Mouse (Mus musculus) lung, postnatal 10 days (tissue): ENCODE measurements around the gene Rere.
"Not testable (repeated sequence)": the region's sequence is repeated elsewhere in the genome, so short reads cannot be mapped to it uniquely, and the experiment has no call there.

Experiments used
- DNase-seq: peaks from one replicate; pipeline ENCODE4 v3.0.0; 2021

Rere gene

GRCm38 (mm10) chr4:150257252-150258204, 23.9 kb upstream of the Rere start:
- DNase-seq: peak; percentile 93

DNA sequence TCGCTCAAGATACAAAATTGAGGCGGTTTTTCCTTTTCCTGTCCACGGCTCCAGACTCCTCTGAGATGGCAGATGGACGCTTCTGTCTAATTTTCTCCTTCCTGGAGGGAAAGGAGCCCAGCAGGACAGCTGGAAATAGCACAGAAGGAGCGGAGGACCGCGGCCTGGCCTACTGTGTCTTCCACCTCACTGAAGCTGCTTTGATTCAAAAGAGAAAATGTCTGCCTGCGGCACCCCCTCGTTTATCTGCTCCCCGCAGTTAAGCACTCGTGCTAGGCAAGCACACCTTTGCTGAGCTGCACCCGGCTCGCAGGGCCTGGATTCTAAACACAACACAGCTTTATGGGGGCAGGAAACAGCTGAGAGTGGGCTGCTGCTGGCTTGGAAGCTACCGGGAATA, 23.1 kb upstream of the Rere start:
- no peak for DNase-seq

DNA sequence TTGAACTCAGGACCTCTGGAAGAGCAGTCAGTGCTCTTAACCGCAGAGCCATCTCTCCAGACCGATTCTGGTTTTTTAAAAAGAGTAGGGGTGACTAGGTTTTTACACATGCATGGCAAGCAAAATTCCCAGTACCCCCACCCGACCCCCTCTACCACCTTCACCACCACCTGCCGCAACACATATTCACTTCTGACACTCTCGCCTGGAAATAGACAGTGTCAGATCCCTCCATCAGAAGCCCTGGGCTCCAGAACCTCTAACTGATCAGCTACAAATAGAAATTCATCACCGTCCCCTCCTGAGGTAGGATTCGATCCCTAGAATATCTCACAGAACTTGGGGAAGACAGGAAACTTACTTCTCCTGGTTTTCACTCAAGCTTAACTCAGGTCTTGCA, 21.9 kb upstream of the Rere start:
- DNase-seq: no peak

- DNase-seq: no peak
Observed at GRCm38 (mm10) chr4:150260111-150260510, 21.3 kb upstream of the Rere start.

GRCm38 (mm10) chr4:150260745-150261144, 20.7 kb upstream of the Rere start:
- no peak for DNase-seq

GRCm38 (mm10) chr4:150262301-150262700, 19.1 kb upstream of the Rere start:
- DNase-seq: no peak

GRCm38 (mm10) chr4:150264903-150265302, 16.5 kb upstream of the Rere start:
- DNase-seq: peak; percentile 60

- no peak for DNase-seq
Observed at GRCm38 (mm10) chr4:150265471-150265870, 16.0 kb upstream of the Rere start.

DNA sequence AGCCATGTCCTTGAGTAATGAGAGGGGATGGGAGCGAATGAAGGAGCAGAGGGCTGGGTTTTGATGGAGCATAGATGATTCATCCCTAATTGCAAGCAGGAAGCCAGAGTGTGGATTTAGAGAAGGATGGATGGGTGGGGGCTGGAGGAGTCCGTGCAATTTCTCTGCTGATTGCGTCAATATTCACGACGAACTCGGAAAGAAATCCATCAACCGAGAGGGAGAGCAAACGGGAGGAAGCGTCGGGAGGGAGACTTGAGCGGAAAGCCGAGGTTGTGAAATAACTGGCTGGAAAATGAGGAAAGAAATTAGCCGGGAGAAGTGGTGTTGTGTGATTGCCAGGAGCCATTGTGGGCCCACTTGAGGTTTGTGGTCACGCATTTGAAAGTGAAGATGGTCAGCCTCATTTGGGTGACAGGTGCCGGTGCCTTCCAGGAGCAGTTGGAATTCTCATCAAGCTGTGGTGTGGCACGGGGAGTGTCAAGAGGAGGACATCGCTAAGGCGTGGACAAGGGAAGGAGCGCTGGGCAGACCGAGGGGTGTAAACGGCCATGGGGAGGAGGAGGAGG, 14.7 kb upstream of the Rere start:
- DNase-seq: peak; percentile 65

DNA sequence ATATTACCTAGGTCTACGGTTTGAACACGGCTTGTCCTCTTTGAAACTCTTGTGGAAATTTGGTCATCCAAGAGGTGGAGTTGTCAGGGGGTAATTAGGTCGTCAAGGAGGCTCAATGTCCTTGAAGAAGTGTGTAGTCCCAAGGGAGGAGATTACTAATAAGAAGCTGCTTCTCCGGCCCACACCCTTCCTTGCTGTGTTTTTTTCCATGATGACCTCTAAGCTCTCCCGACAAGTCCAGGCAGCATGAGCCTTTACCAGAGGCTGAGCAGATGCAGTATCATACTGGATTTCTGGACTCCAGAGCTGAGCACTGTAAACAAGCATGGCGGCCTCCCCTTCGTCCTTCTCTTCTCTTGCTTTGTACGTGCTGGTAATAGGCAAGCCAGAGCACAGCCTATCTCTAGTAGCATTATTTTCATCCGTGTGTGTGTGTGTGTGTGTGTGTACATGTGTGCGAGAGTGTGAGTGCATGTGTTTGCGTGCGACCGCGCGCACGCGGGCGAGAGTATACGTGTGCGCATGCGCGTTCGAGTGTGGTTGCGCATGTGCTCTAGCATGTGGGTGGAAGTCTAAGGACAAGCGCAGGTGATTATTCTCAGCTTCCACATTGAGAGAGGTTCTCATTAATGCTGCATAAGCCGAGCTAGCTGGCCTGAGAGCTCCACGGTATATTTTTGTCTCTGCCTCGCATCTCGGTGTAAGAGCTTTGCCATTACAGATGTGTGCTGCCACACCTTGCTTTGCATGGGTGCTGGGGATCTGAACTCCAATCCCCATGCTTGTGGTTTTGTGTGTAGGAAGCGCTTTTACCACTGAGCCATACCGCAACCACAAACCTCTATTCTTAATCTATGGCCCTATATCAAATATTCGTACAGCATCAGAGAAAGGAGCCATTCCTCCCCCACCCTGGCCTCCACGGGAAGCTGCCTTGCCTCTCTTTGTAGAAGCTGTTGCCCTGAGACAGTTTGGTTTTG, 12.5 kb upstream of the Rere start:
- no peak for DNase-seq

DNA sequence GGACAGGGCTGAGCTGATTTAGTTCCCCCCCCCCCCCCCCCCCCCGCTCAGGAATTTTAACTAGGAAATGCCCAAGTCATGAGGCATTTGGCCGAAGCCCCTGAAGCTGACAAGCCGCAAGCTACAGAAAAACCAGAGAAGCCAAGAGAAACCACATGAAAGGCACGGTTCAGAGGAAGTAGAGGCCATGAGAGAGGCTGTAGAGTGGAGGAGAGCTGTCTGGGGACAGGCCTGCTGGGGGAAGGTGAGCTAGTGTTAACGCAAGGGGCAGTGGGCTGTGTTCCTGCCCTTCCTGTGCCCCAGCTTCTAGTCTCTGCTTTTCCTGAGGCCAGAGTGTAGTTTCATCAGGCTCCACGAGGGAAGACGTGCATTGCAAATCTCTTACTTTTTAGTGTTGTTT, 11.8 kb upstream of the Rere start:
- DNase-seq: peak; percentile 56

DNA sequence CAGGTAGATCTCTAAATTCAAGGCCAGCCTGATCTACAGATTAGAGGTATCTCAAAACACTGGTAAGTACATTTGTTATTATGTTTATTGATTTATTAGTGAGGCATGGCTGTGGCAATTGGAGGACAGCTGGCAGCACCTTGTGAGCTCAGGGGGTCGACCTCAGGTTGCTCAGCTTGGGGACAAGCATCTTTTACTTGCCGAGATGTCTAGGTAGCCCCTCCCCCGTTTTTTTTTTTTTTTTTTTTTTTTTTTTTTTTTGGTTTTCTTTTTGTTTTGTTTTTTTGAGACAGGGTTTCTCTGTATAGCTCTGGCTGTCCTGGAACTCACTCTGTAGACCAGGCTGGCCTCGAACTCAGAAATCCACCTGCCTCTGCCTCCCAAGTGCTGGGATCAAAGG, 10.7 kb upstream of the Rere start:
- not testable (repeated sequence) for DNase-seq

- peak; percentile 77 for DNase-seq
Observed at GRCm38 (mm10) chr4:150272725-150273124, 8.7 kb upstream of the Rere start.

DNA sequence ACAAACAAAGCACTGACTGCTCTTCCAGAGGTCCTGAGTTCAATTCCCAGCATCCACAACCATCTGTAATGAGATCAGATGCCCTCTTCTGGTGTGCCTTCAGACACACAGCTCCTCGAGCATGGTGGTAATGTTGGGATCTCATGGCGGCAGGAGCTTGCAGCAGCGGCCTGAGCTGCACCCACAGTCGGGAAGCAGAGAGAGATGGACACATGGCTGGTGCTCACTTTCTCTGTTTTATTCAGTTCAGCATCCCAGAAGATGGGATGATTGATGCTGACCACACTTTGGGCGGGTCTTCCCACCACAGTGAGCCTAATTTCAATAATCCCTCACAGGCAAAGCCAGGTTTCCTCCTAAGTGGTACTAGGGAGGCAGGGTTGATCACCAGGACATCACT, 5.9 kb upstream of the Rere start:
- DNase-seq: no peak

GRCm38 (mm10) chr4:150279336-150279735, 2.1 kb upstream of the Rere start:
- DNase-seq: not testable (repeated sequence)

DNA sequence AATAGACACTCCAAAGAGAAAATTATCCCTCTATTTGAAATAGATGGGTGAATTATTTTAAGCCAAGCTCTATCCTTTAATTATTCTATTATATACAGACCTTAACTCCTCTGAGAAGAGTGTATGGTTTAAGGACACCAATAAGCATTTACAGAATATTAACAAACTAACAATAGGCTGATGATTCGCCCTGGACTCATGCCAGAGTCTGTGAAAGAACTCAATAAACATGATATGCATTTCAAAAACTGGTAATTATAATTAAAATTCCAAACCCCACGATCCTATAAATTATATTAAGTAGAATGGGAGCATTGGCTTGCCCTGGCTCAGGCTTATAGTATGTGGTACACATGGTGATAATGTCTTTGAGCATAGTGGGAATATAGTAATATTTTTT, 1.4 kb upstream of the Rere start:
- DNase-seq: no peak

GRCm38 (mm10) chr4:150280459-150280858, 987 bp upstream of the Rere start:
- no peak for DNase-seq

DNA sequence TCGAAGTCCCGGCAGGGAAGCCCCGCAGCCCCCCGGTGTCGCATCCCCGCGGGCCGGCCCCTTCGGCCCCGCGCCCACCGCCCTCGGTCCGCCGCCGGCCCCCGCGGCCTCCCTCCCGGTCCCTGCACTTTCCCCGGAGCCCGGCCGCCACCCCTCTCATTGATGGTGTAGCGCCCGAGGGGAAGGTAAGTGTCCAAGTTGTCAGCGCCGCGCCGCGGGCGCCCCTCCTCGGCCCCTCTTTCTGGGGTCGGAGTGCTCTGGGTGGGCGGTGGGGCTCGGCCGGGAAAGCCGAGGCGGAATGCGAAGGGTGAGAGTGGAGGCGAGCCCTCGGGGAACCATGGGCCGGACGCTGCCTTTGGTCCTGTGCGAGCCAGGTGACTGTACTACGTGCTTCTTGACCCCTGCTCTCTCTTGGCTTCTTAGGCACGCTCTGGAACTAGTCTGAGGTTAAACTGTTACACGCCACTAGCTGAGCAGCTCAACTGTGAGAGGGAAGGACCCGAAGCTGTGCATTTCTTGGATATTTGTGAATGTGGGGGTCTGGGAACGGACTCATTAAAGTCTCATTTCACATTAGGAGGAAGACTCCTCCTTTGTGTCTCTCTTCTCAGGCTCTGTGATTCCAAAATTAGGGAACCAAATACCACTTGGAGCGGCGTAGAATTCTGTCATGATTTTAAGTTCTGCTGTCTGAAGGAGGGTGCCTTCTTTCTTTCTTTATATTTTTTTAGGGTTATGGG, 615 bp downstream of the Rere start:
- peak; percentile 54 for DNase-seq

- DNase-seq: no peak
Observed at GRCm38 (mm10) chr4:150282631-150283334, 1.3 kb downstream of the Rere start.

GRCm38 (mm10) chr4:150283335-150283638, 1.8 kb downstream of the Rere start:
- DNase-seq: no peak

DNA sequence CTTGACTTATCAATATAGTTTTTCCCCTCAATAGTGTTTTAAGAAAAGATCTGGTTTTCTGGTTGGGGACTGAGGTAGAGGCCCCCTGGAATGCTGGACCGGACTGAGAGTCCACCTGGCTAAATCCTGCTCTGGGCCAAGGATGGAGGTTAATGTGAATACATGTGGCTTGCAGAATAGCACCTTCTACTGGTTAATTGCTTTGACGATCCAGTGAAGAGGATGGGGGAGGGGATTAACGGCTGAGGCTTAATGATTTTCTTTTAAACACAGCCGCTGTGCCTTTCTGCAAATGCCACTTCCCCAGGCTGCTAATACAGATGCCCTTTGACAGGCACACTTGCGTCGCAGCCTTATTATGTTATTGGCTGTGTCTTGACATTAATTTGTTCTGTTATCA, 2.5 kb downstream of the Rere start:
- peak; percentile 34 for DNase-seq

GRCm38 (mm10) chr4:150286980-150287379, 5.5 kb downstream of the Rere start:
- no peak for DNase-seq
